Mouse (Mus musculus): ENCODE measurements around the gene Gm973.

DNA sequence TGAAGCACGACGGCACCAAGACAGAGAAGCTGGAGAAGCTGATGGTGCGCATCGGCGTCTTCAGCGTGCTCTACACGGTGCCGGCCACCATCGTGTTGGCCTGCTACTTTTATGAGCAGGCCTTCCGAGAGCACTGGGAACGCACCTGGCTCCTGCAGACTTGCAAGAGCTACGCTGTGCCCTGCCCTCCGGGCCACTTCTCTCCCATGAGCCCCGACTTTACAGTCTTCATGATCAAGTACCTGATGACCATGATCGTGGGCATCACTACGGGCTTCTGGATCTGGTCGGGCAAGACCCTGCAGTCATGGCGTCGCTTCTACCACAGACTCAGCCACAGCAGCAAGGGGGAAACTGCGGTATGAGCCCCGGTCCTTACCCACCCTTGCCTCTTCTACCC lies 31.8 kb upstream of the Gm973 start:
- TF ChIP-seq CTCF (conservative IDR thresholded peaks at IDR 0.05; ENCODE audit: low read length): no peak
- TF ChIP-seq NANOG (IDR thresholded peaks at IDR 0.05; ENCODE audit: borderline replicate concordance, low read length): no peak
- TF ChIP-seq POU5F1 (IDR thresholded peaks at IDR 0.05; ENCODE audit: borderline replicate concordance, low read length): no peak
